Mouse (Mus musculus): Measurements from ENCODE around the gene Ier5.

The Ier5 gene

DNA sequence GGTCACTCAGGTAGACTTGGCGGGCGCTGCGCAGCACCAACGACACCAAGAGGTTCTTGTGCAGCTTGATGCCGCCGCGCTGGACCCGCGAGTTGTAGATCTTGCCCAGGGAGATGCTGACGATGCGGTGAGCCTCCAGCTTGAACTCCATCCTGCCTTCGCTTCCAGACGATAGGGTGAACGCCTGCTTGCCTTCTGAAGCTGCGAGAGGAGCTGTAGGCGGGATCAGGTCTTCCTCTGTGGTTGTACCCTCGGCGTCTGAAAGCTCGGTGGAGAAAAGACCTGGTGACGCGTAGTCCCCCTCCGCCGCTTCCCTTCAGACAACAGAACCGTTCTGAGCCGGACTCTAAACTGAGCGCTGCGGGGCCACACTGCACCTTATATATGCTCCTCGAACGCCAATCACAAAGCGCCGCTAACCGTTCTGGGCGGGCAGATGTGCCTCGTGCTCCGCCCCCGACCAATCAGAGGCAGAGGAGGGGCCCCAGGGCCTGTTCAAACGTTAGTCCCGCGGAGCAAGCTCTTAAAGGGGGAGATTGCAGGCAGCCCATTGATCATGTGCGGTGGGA, at the start of gene Ier5:
TSS of gene Ier5 (minus strand) at position 357 of the 569 bp plus-strand sequence.
- in situ Hi-C loops (cut with MboI; ENCODE audit: low pct_unique_long_range_greater_than_20kb in 1 of 2, low sequenced_read_pairs in 2 of 2, unreplicated experiment in 1 of 2), result loop anchor here in 1 of 2 experiments (25.0 kb wide), 1 partner anchor 638 kb away; no protein-coding TSS in a partner anchor

DNA sequence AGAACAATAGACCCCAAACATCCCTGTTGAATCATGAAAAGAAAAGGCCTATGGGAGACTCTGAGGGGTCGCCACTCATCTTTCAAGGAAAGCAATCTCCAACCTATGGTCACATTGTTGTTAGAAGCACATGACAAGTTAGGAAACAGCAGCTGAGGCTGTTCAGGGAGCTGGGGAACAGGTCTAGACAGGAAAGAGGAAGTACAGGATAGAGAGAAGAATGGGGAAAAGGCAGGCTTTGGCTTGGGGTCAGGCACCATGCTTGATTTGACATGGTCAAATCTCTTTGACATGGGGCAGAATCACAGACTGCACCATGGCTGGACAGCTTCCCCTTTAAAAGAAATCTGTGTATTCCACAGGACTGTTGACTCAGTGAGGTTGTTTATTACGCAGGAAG, 47.8 kb upstream of the Ier5 start:
- in situ Hi-C loops (cut with MboI; ENCODE audit: low pct_unique_long_range_greater_than_20kb in 1 of 2, low sequenced_read_pairs in 2 of 2, unreplicated experiment in 1 of 2), result loop anchor here in 1 of 2 experiments (25.0 kb wide), 1 partner anchor 110 kb away; no protein-coding TSS in a partner anchor

- in situ Hi-C loops (cut with MboI; ENCODE audit: low pct_unique_long_range_greater_than_20kb in 1 of 2, low sequenced_read_pairs in 2 of 2, unreplicated experiment in 1 of 2), result loop anchor here in 1 of 2 experiments (25.0 kb wide), 1 partner anchor 109 kb away; no protein-coding TSS in a partner anchor
These were observed 47.1 kb upstream of the Ier5 start, which contains the start of gene Mr1 for GRCm38 (mm10) chr1:155146572-155146980. Mr1 (minus strand) TSS chr1:155146814.

DNA sequence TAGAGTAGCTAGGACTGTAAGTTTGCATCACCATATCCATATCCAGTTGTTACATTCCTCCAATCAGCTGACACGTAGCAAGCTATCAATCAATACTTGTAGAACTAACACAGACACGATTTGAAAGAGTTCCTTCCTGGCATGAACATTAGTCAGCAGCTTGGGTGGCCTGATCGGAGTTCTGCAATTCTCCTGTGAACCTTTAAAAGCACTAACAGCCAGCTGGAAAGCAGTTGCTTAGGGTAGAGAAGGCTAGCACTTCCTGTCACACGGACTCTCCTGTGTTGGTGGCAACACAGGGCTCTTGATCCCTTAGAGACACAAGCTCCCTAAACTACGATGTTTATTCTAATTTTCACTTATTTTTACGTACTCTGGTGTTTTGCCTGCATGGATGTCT, 46.2 kb upstream of the Ier5 start:
- in situ Hi-C loops (cut with MboI; ENCODE audit: low pct_unique_long_range_greater_than_20kb in 1 of 2, low sequenced_read_pairs in 2 of 2, unreplicated experiment in 1 of 2), result loop anchor here in 1 of 2 experiments (25.0 kb wide), 1 partner anchor 108 kb away; no protein-coding TSS in a partner anchor

DNA sequence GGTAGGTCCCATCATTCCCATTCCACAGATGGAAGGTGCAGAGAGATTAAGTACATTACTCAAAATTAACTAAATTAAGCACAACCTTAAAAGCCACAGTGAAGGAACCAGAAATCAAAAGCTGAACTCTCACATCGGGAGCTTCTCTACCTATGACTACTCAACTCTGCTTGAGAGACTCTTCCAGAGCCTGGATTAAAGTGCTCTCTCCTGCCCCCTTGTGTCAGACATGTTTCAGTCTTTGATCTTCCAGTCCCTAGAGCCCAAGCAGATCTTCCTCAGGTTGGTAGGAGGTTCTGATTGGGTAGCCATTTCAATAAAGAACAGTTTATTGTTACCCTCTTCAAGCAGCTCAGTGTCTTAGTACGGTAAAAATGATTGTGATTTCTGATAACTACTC, 40.6 kb upstream of the Ier5 start:
- in situ Hi-C loops (cut with MboI; ENCODE audit: low pct_unique_long_range_greater_than_20kb in 1 of 2, low sequenced_read_pairs in 2 of 2, unreplicated experiment in 1 of 2), result loop anchor here in 1 of 2 experiments (25.0 kb wide), 1 partner anchor 103 kb away; no protein-coding TSS in a partner anchor

DNA sequence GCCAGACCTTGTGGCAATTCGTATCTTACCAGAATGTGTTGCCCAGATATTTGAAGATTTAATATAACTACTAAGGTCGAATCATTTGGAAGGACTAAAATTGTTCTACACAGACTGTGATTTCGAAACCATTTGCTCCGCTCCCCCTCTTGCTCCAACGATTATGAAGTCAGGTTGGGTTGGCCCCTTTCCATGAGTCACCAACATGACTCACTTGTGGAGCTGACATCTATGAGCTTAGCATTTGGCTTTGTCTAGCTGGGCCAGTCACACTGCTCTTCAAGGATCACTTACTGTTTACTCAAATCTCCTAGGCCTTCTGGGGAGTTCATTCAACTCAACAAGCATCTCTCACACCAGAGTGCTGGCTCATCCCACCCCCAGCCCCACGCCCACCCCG, 39.4 kb upstream of the Ier5 start:
- in situ Hi-C loops (cut with MboI; ENCODE audit: low pct_unique_long_range_greater_than_20kb in 1 of 2, low sequenced_read_pairs in 2 of 2, unreplicated experiment in 1 of 2), result loop anchor here (10.0 to 25.0 kb wide), 2 partner anchors 94 to 101 kb away; no protein-coding TSS in a partner anchor

- in situ Hi-C loops (cut with MboI; ENCODE audit: low pct_unique_long_range_greater_than_20kb in 1 of 2, low sequenced_read_pairs in 2 of 2, unreplicated experiment in 1 of 2), result loop anchor here (10.0 to 25.0 kb wide), 2 partner anchors 90 to 98 kb away; no protein-coding TSS in a partner anchor
These were observed 35.4 kb upstream of the Ier5 start for GRCm38 (mm10) chr1:155134866-155135265.

DNA sequence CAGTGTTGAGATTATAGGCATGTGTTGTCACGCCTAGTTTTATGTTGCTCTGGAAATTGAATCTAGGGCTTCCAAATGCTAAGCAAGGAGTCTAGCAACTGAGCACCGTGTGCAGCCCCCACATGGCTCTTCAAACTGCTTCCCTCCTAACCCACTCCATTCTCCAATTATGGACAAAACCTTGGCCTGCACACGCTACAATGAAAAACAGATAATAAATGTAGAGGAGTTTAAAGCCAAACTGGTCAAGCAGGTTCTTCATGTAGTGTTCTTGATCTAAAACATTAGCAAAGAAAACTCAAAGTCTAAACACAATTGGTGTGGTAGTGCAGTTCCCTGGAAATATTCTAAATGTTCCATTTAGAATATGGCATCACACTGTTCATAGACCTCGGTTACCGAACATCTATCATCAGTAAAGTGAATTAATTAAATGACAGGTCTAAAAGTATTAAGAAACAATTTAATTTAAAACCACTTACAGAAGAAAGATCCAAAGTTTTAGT, 28.0 kb upstream of the Ier5 start:
- in situ Hi-C loops (cut with MboI; ENCODE audit: low pct_unique_long_range_greater_than_20kb in 1 of 2, low sequenced_read_pairs in 2 of 2, unreplicated experiment in 1 of 2), result loop anchor here in 1 of 2 experiments (25.0 kb wide), 1 partner anchor 90 kb away; no protein-coding TSS in a partner anchor

DNA sequence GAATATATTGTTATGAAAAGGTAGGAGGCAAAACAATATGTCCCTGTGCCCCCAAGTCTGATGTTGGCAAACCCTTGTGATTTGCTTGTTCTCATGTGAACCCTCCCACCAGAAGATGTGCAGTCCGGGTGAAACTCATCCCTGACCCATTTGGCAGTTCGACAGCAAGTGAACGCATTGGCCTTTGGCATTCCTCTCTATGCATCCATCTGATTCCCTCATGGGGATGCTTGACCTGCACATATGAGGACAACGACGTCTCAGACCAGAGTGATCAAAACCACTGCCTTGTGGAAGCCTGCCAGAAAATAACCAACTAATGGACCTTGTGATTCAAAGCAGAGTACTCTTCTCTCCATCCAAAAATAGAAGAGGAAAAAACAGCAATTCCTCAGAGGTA, 27.3 kb upstream of the Ier5 start:
- in situ Hi-C loops (cut with MboI; ENCODE audit: low pct_unique_long_range_greater_than_20kb in 1 of 2, low sequenced_read_pairs in 2 of 2, unreplicated experiment in 1 of 2), result loop anchor here in 1 of 2 experiments (25.0 kb wide), 1 partner anchor 89 kb away; no protein-coding TSS in a partner anchor

DNA sequence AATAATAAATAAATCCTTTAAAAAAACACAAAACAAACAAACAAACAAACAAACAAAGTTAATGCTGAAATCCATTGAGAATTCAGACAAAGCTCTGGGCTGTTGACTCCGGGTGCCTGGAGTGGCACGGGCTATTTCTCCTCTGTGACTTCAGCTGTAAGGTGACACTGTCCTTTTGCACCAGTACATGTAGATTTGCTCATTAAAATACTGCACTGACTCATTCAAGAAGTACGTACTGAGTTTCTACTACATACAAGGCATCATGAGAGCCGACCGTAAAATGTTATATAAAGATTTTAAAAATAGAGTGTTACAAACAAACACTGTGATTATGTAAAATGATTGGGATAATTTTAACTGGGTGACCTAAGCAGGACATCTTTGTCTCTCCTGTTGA, 25.0 kb upstream of the Ier5 start:
- in situ Hi-C loops (cut with MboI; ENCODE audit: low pct_unique_long_range_greater_than_20kb in 1 of 2, low sequenced_read_pairs in 2 of 2, unreplicated experiment in 1 of 2), result no loop called here

DNA sequence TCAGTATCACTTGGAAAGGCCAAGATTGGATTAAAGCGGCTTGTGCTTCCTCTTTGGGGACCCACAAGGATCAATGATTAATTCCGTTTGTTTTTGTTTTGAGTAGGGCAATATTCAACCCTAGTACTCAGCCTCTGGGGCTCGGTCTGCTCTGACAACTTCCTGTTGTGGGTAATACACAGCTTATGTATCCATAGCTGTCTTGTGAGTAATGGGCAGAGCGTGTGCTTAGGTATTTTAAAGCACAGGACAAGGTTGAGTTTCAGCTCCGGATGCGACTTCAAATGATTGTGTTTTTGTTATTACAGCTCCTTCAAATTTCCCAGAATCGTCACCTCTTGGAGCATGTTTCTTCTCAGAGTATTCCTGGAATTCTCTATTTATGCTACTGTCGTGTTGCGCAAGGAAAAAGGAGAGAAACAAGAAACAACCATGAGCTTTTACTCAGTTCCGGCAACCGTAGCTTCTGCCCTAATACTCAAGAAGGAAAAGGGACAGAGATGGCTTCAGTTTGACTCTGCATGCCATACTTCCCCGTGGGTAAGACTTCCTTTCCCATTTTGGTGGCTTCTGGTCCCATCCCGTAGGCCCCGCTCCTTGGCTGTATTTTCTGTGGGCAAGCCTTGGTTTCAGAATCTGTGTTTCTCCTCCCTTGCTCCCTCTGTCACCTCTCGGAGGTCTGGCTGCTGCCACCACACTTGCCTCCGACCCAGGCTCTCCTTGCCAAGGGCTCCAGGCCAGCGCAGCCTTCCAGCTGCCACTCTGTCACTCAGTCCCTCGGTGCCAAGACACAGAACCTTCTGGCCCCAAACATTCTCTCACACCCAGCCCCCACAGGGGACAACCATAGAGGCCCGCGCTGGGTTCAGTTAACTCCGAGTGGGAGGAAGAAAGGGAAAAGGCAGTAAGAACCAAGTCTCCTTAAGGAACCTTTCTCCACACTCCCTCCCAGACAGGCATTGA, 22.8 kb upstream of the Ier5 start:
- in situ Hi-C loops (cut with MboI; ENCODE audit: low pct_unique_long_range_greater_than_20kb in 1 of 2, low sequenced_read_pairs in 2 of 2, unreplicated experiment in 1 of 2), result no loop called here

- in situ Hi-C loops (cut with MboI; ENCODE audit: low pct_unique_long_range_greater_than_20kb in 1 of 2, low sequenced_read_pairs in 2 of 2, unreplicated experiment in 1 of 2), result no loop called here
These were observed 20.3 kb upstream of the Ier5 start for GRCm38 (mm10) chr1:155119719-155120118.

DNA sequence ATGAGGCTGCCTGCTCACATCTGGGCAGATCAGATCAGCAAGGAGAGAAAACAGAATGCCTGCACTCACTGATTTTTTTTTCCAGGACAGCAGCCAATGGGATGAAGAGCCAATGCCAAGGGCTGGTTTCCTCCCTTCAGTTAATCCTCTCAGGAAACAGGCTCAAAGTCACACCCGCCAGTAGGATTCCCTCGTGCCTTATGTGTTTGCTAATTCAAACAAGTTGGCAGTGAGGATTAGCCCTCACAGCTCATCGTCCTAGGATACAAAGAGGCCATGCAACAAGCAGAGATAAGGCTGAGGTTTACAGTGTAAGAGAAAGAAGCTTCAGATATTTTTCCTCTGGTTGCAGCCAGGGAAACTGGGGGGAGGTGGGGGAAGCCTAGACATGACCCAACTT, 14.5 kb upstream of the Ier5 start:
- in situ Hi-C loops (cut with MboI; ENCODE audit: low pct_unique_long_range_greater_than_20kb in 1 of 2, low sequenced_read_pairs in 2 of 2, unreplicated experiment in 1 of 2), result no loop called here

GRCm38 (mm10) chr1:155112875-155113274, 13.4 kb upstream of the Ier5 start:
- in situ Hi-C loops (cut with MboI; ENCODE audit: low pct_unique_long_range_greater_than_20kb in 1 of 2, low sequenced_read_pairs in 2 of 2, unreplicated experiment in 1 of 2), result no loop called here

GRCm38 (mm10) chr1:155112118-155112517, 12.7 kb upstream of the Ier5 start:
- in situ Hi-C loops (cut with MboI; ENCODE audit: low pct_unique_long_range_greater_than_20kb in 1 of 2, low sequenced_read_pairs in 2 of 2, unreplicated experiment in 1 of 2), result no loop called here

- in situ Hi-C loops (cut with MboI; ENCODE audit: low pct_unique_long_range_greater_than_20kb in 1 of 2, low sequenced_read_pairs in 2 of 2, unreplicated experiment in 1 of 2), result no loop called here
These were observed 12.1 kb upstream of the Ier5 start for GRCm38 (mm10) chr1:155111491-155111890.

- in situ Hi-C loops (cut with MboI; ENCODE audit: low pct_unique_long_range_greater_than_20kb in 1 of 2, low sequenced_read_pairs in 2 of 2, unreplicated experiment in 1 of 2), result no loop called here
These were observed 10.2 kb upstream of the Ier5 start for GRCm38 (mm10) chr1:155109387-155110350.

- in situ Hi-C loops (cut with MboI; ENCODE audit: low pct_unique_long_range_greater_than_20kb in 1 of 2, low sequenced_read_pairs in 2 of 2, unreplicated experiment in 1 of 2), result no loop called here
These were observed 9.0 kb upstream of the Ier5 start for GRCm38 (mm10) chr1:155108412-155108811.
